Mouse (Mus musculus) MEL (cell line): Measurements from ENCODE around the gene Uqcc3. TPM values are rescaled to one million over a fixed set of nuclear protein-coding genes. Genes with fewer than 3 reads are reported as not detected.
A peak's percentile ranks its signal among the peaks of the same experiment; 100 is the strongest.

ENCODE experiments used
- DNase-seq: peaks from one replicate; pipeline ENCODE4 v3.0.0; 2011; ENCODE audit warnings: low read depth, low spot score
- H3K27ac ChIP-seq: 2 replicates; pipeline ENCODE4 v1.5.1; 2012; ENCODE audit warnings: low read depth, mild to moderate bottlenecking, control low read depth, low read length, moderate library complexity; ENCODE audit not compliant: control insufficient read depth
- H3K27me3 ChIP-seq, 2 experiments: fragments of 150-350 bp in 1 of 2; sonication (generic) in 1 of 2; 2 replicates each; pipeline ENCODE4 v1.6.1; 2012; ENCODE audit warnings: low read length in 2 of 2, mild to moderate bottlenecking in 2 of 2, improper control_type of control experiment in 1 of 2, moderate library complexity in 1 of 2; ENCODE audit not compliant: insufficient read depth in 2 of 2, control insufficient read depth in 1 of 2
- H3K36me3 ChIP-seq, 2 experiments: 2 replicates each; pipeline ENCODE4 v1.6.1; 2012 to 2014; ENCODE audit warnings: low read length in 2 of 2, improper control_type of control experiment in 1 of 2, inconsistent platforms in 1 of 2, mild to moderate bottlenecking in 1 of 2; ENCODE audit not compliant: insufficient read depth in 2 of 2, control insufficient read depth in 1 of 2
- H3K4me1 ChIP-seq, 2 experiments: fragments of 150-350 bp in 1 of 2; sonication (generic) in 1 of 2; 2 replicates each; pipeline ENCODE4 v1.6.1; 2012; ENCODE audit warnings: low read length in 2 of 2, improper control_type of control experiment in 1 of 2, mild to moderate bottlenecking in 1 of 2; ENCODE audit not compliant: insufficient read depth in 2 of 2, control insufficient read depth in 1 of 2
- H3K4me3 ChIP-seq, 2 experiments: fragments of 150-350 bp in 1 of 2; sonication (generic) in 1 of 2; 2 replicates each; pipeline ENCODE4 v1.5.1; 2012; ENCODE audit warnings: low read depth in 2 of 2, low read length in 2 of 2, mild to moderate bottlenecking in 2 of 2, moderate library complexity in 2 of 2, control low read depth in 1 of 2, improper control_type of control experiment in 1 of 2; ENCODE audit not compliant: control insufficient read depth in 1 of 2, insufficient read depth in 1 of 2
- H3K79me2 ChIP-seq: 2 replicates; pipeline ENCODE4 v1.6.1; 2012; ENCODE audit warnings: mild to moderate bottlenecking, low read length, moderate library complexity; ENCODE audit not compliant: control insufficient read depth, poor library complexity, insufficient read depth
- H3K9ac ChIP-seq: 2 replicates; pipeline ENCODE4 v1.6.1; 2012; ENCODE audit warnings: low read depth, mild to moderate bottlenecking, control low read depth, low read length, moderate library complexity; ENCODE audit not compliant: control insufficient read depth, poor library complexity, severe bottlenecking
- H3K9me3 ChIP-seq: fragments of 150-350 bp; sonication (generic); replicated peaks from 2 replicates; pipeline ENCODE4 v1.6.1; 2012; ENCODE audit warnings: mild to moderate bottlenecking, low read length, improper control_type of control experiment, moderate library complexity; ENCODE audit not compliant: insufficient read depth
- BHLHE40 ChIP-seq: IDR thresholded peaks from 2 replicates; pipeline ENCODE4 v1.6.1; 2012; ENCODE audit warnings: low read depth, mild to moderate bottlenecking, inconsistent platforms, low read length, improper control_type of control experiment, borderline replicate concordance
- CHD1 ChIP-seq: IDR thresholded peaks from 2 replicates; pipeline ENCODE4 v1.6.1; 2012; ENCODE audit warnings: low read depth, mild to moderate bottlenecking, inconsistent platforms, low read length, improper control_type of control experiment
- CHD2 ChIP-seq: IDR thresholded peaks from 2 replicates; pipeline ENCODE4 v1.6.1; 2011; ENCODE audit warnings: low read length, improper control_type of control experiment
- CTCF ChIP-seq, 3 experiments: IDR thresholded peaks in 2 of 3; conservative IDR thresholded peaks in 1 of 3; 2 replicates each; pipeline ENCODE4 v1.5.1; 2011 to 2012; ENCODE audit warnings: low read length in 3 of 3, low read depth in 2 of 3, mild to moderate bottlenecking in 2 of 3, improper control_type of control experiment in 1 of 3, inconsistent platforms in 1 of 3, mixed read lengths in 1 of 3, moderate library complexity in 1 of 3; ENCODE audit not compliant: control insufficient read depth in 1 of 3, insufficient read depth in 1 of 3, poor library complexity in 1 of 3, severe bottlenecking in 1 of 3
- E2F4 ChIP-seq: IDR thresholded peaks from 2 replicates; pipeline ENCODE4 v1.6.1; 2011; ENCODE audit warnings: low read depth, low read length, improper control_type of control experiment, borderline replicate concordance
- ELF1 ChIP-seq: IDR thresholded peaks from 2 replicates; pipeline ENCODE4 v1.6.1; 2014; ENCODE audit warnings: low read depth, mild to moderate bottlenecking, inconsistent platforms, low read length, improper control_type of control experiment, moderate library complexity
- EP300 ChIP-seq, 2 experiments: IDR thresholded peaks; 2 replicates each; pipeline ENCODE4 v1.6.1; 2011; ENCODE audit warnings: improper control_type of control experiment in 2 of 2, low read length in 2 of 2, low read depth in 1 of 2, mild to moderate bottlenecking in 1 of 2
- ETS1 ChIP-seq: IDR thresholded peaks from 2 replicates; pipeline ENCODE4 v1.6.1; 2012; ENCODE audit warnings: low read depth, mild to moderate bottlenecking, inconsistent platforms, low read length, improper control_type of control experiment, moderate library complexity
- GABPA ChIP-seq: IDR thresholded peaks from 2 replicates; pipeline ENCODE4 v1.6.1; 2012; ENCODE audit warnings: low read depth, mild to moderate bottlenecking, inconsistent platforms, low read length, improper control_type of control experiment, moderate library complexity
- GATA1 ChIP-seq: IDR thresholded peaks from 2 replicates; pipeline ENCODE4 v1.6.1; 2011; ENCODE audit warnings: low read depth, low read length, improper control_type of control experiment
- HCFC1 ChIP-seq: IDR thresholded peaks from 2 replicates; pipeline ENCODE4 v1.6.1; 2012; ENCODE audit warnings: low read depth, mild to moderate bottlenecking, inconsistent platforms, low read length, improper control_type of control experiment, moderate library complexity
- JUND ChIP-seq: IDR thresholded peaks from 2 replicates; pipeline ENCODE4 v1.6.1; 2011; ENCODE audit warnings: low read depth, mild to moderate bottlenecking, improper control_type of control experiment, low read length
- MAFK ChIP-seq: IDR thresholded peaks from 2 replicates; pipeline ENCODE4 v1.6.1; 2011; ENCODE audit warnings: low read depth, mild to moderate bottlenecking, low read length, improper control_type of control experiment, borderline replicate concordance
- MAX ChIP-seq: IDR thresholded peaks from 2 replicates; pipeline ENCODE4 v1.6.1; 2011; ENCODE audit warnings: low read length, improper control_type of control experiment
- MEF2A ChIP-seq: IDR thresholded peaks from 2 replicates; pipeline ENCODE4 v1.6.1; 2014; ENCODE audit warnings: low read depth, mild to moderate bottlenecking, inconsistent platforms, low read length, improper control_type of control experiment; ENCODE audit not compliant: poor library complexity, insufficient replicate concordance, severe bottlenecking; ENCODE audit errors: extremely low read depth
- MXI1 ChIP-seq: IDR thresholded peaks from 2 replicates; pipeline ENCODE4 v1.6.1; 2011; ENCODE audit warnings: mild to moderate bottlenecking, low read depth, low read length, improper control_type of control experiment
- MYB ChIP-seq: IDR thresholded peaks from 2 replicates; pipeline ENCODE4 v1.6.1; 2011; ENCODE audit warnings: mild to moderate bottlenecking, low read depth, low read length, improper control_type of control experiment
- MYC ChIP-seq: IDR thresholded peaks from 2 replicates; pipeline ENCODE4 v1.6.1; 2011; ENCODE audit warnings: low read depth, mild to moderate bottlenecking, low read length, improper control_type of control experiment, moderate library complexity
- NELFE ChIP-seq: IDR thresholded peaks from 2 replicates; pipeline ENCODE4 v1.6.1; 2011; ENCODE audit warnings: low read depth, low read length, improper control_type of control experiment
- NRF1 ChIP-seq: IDR thresholded peaks from 2 replicates; pipeline ENCODE4 v1.6.1; 2014; ENCODE audit warnings: low read depth, mild to moderate bottlenecking, inconsistent platforms, low read length, improper control_type of control experiment, moderate library complexity; ENCODE audit not compliant: poor library complexity, insufficient read depth, severe bottlenecking
- POLR2A ChIP-seq, 2 experiments: IDR thresholded peaks; 2 replicates each; pipeline ENCODE4 v1.6.1; 2011 to 2012; ENCODE audit warnings: low read length in 2 of 2, mild to moderate bottlenecking in 2 of 2, control low read depth in 1 of 2, improper control_type of control experiment in 1 of 2, low read depth in 1 of 2, moderate library complexity in 1 of 2; ENCODE audit not compliant: control insufficient read depth in 1 of 2, insufficient read depth in 1 of 2, poor library complexity in 1 of 2
- POLR2AphosphoS2 ChIP-seq: IDR thresholded peaks from 2 replicates; pipeline ENCODE4 v1.6.1; 2011; ENCODE audit warnings: low read length, improper control_type of control experiment
- RAD21 ChIP-seq: IDR thresholded peaks from 2 replicates; pipeline ENCODE4 v1.6.1; 2011; ENCODE audit warnings: mild to moderate bottlenecking, low read depth, low read length, improper control_type of control experiment
- SIN3A ChIP-seq: IDR thresholded peaks from 2 replicates; pipeline ENCODE4 v1.6.1; 2012; ENCODE audit warnings: low read length, improper control_type of control experiment, inconsistent platforms
- SMC3 ChIP-seq: IDR thresholded peaks from 2 replicates; pipeline ENCODE4 v1.6.1; 2011; ENCODE audit warnings: low read depth, low read length, improper control_type of control experiment
- TAL1 ChIP-seq: IDR thresholded peaks from 2 replicates; pipeline ENCODE4 v1.6.1; 2012; ENCODE audit warnings: mild to moderate bottlenecking, inconsistent platforms, low read length, moderate library complexity, mixed read lengths
- TBP ChIP-seq: IDR thresholded peaks from 2 replicates; pipeline ENCODE4 v1.8.0; 2011; ENCODE audit warnings: low read depth, low read length, improper control_type of control experiment
- TCF12 ChIP-seq: IDR thresholded peaks from 2 replicates; pipeline ENCODE4 v1.6.1; 2014; ENCODE audit warnings: low read depth, mild to moderate bottlenecking, inconsistent platforms, low read length, improper control_type of control experiment, moderate library complexity
- UBTF ChIP-seq: IDR thresholded peaks from 2 replicates; pipeline ENCODE4 v1.6.1; 2012; ENCODE audit warnings: low read depth, mild to moderate bottlenecking, inconsistent platforms, low read length, improper control_type of control experiment, moderate library complexity, borderline replicate concordance; ENCODE audit not compliant: insufficient read depth
- USF1 ChIP-seq: IDR thresholded peaks from 2 replicates; pipeline ENCODE4 v1.6.1; 2014; ENCODE audit warnings: low read depth, mild to moderate bottlenecking, inconsistent platforms, low read length, improper control_type of control experiment, moderate library complexity
- USF2 ChIP-seq, 2 experiments: IDR thresholded peaks; 2 replicates each; pipeline ENCODE4 v1.6.1; 2011 to 2012; ENCODE audit warnings: improper control_type of control experiment in 2 of 2, low read length in 2 of 2, borderline replicate concordance in 1 of 2, inconsistent platforms in 1 of 2, low read depth in 1 of 2, mild to moderate bottlenecking in 1 of 2; ENCODE audit not compliant: insufficient read depth in 1 of 2
- ZC3H11A ChIP-seq: IDR thresholded peaks from 2 replicates; pipeline ENCODE4 v1.6.1; 2012; ENCODE audit warnings: low read depth, mild to moderate bottlenecking, inconsistent platforms, low read length, improper control_type of control experiment
- ZMIZ1 ChIP-seq: IDR thresholded peaks from 2 replicates; pipeline ENCODE4 v1.6.1; 2012; ENCODE audit warnings: low read depth, mild to moderate bottlenecking, inconsistent platforms, low read length, improper control_type of control experiment, moderate library complexity
- ZNF384 ChIP-seq: IDR thresholded peaks from 2 replicates; pipeline ENCODE4 v1.6.1; 2012; ENCODE audit warnings: low read depth, mild to moderate bottlenecking, inconsistent platforms, low read length, improper control_type of control experiment
- polyA plus RNA-seq, 2 experiments: library from polyadenylated mRNA; stranded (reverse) in 1 of 2; unstranded in 1 of 2; fragments of >175 nt in 1 of 2; fragments of >200 nt in 1 of 2; gene quantifications; 2 replicates each; pipeline versions ENCODE4 v1.2.1 to v1.2.4; 2012; ENCODE audit warnings: low replicate concordance in 2 of 2, low read depth in 1 of 2; ENCODE audit not compliant: insufficient read length in 2 of 2, insufficient read depth in 1 of 2, missing spikeins in 1 of 2
- total RNA-seq: library from RNA; depleted of rRNA; stranded (reverse); fragments of 300-350 nt; gene quantifications from 2 replicates; pipeline ENCODE4 v1.2.3, GENCODE M21; 2012

Gene Uqcc3
- total and polyA plus RNA-seq, 3 experiments: 49.4 to 55.0 TPM; not detected in 1

DNA sequence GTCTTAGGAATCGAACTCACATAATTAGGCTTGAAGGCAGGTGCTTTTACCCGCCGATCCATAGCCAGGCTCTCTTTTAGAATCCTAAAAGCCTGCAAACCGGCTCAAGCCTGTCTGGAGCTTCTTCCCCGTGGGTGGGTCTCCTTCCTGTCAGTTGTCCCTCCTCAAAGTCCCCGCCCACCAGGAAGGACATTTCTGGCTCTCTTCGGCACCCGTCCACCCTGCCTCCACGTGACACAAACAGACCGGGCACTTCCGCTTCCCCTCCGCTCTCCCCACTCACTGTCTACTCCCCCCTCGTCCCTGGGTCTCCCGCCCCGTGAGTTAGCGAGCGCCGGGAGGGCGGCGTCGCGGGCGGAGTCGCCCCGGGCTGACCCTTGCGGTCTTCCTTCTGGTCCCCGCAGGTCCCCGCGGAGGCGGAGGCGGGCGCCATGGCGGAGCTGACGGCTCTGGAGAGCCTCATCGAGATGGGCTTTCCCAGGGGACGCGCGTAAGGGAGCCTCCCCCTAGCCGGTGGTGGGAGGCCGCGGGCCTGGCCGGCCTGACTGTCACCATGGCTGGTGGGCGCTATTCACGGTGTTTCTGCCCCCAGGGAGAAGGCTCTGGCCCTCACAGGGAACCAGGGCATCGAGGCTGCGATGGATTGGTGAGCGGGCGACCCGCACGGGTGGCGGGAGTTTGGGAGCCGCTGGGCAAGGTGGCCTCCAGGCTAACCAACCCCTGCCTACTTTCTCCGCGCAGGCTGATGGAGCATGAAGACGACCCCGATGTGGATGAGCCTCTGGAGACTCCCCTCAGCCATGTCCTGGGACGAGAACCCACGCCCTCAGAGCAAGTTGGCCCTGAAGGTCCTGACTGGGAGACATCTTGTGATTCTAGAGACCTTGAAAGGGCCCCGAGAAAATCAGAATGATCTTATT lies 9.2 kb downstream of the Uqcc3 start, which contains the start of gene Ubxn1:
Gene Ubxn1 (plus strand): TSS at position 230 of the 920 bp plus-strand sequence.
- Histone ChIP-seq H3K4me3 (peak within 1 kb of the TSS; percentile 73 to 94), H3K79me2 (peaks cover 15% of the 10 kb centered on the region), H3K27ac (peak within 1 kb of the TSS; percentile 74), H3K4me1 (peaks cover 10 to 21% of the 10 kb centered on the region in 2 experiments; a peak in 3 of 4 replicates), H3K9me3 (no peaks in the 10 kb centered on the region), H3K27me3 (no peaks in the 10 kb centered on the region), H3K9ac (peak within 1 kb of the TSS; percentile 98), H3K36me3 (peaks cover 8 to 26% of the 10 kb centered on the region in 2 experiments)
- DNase-seq: peak; percentile 99
- TF ChIP-seq NRF1: 0 out of 2 replicates have a peak, but pooled peaks have one; percentile 37
- TF ChIP-seq NELFE: peak; percentile 75
- 0 out of 2 replicates have a peak, but pooled peaks have one; percentile 53 for TF ChIP-seq ZMIZ1
- peak; percentile 62; the same call in 1 of the 2 replicates for TF ChIP-seq MEF2A
- TF ChIP-seq HCFC1: peak; percentile 99
- peak; percentile 92 for TF ChIP-seq MXI1
- peak; percentile 99 for TF ChIP-seq MAX
- TF ChIP-seq CHD2: no peak
- peak; percentile 3; the same call in 1 of the 2 replicates for TF ChIP-seq ZNF384
- TF ChIP-seq ELF1: peak; percentile 98
- TF ChIP-seq SMC3: no peak
- peak; percentile 67 to 89; a peak in 3 of 4 replicates for TF ChIP-seq POLR2A (IDR thresholded peaks at IDR 0.05; ENCODE audit: control insufficient read depth in 1 of 2, insufficient read depth in 1 of 2, low read depth in 1 of 2, low read length in 2 of 2, poor library complexity in 1 of 2)
- peak; percentile 67 for TF ChIP-seq TCF12
- TF ChIP-seq BHLHE40: peak; percentile 76; the same call in 1 of the 2 replicates
- no peak for TF ChIP-seq CHD1
- TF ChIP-seq TBP: peak; percentile 64; the same call in 1 of the 2 replicates
- TF ChIP-seq RAD21: no peak
- TF ChIP-seq E2F4: peak; percentile 39; the same call in 1 of the 2 replicates
- TF ChIP-seq USF2 (IDR thresholded peaks at IDR 0.05; ENCODE audit: borderline replicate concordance in 1 of 2, insufficient read depth in 1 of 2, low read depth in 1 of 2, low read length in 2 of 2): peak; percentile 88 to 96
- peak in 1 of 2 experiments; percentile 59; a peak in 2 of 4 replicates for TF ChIP-seq EP300 (IDR thresholded peaks at IDR 0.05; ENCODE audit: low read depth in 1 of 2, low read length in 2 of 2)
- TF ChIP-seq USF1: peak; percentile 100
- TF ChIP-seq GABPA: no peak
- TF ChIP-seq ZC3H11A: no peak
- TF ChIP-seq UBTF: no peak
- no peak for TF ChIP-seq CTCF (IDR thresholded peaks at IDR 0.05 in 2 of 3, conservative IDR thresholded peaks at IDR 0.05 in 1 of 3; ENCODE audit: control insufficient read depth in 1 of 3, insufficient read depth in 1 of 3, low read depth in 2 of 3, low read length in 3 of 3, poor library complexity in 1 of 3, severe bottlenecking in 1 of 3)
- TF ChIP-seq GATA1: no peak
- no peak for TF ChIP-seq MAFK
- TF ChIP-seq TAL1: no peak
- TF ChIP-seq JUND: no peak
- peak; percentile 63; the same call in 1 of the 2 replicates for TF ChIP-seq ETS1
- peak; percentile 99 for TF ChIP-seq SIN3A
- TF ChIP-seq MYC: peak; percentile 83
- peak; percentile 38; the same call in 1 of the 2 replicates for TF ChIP-seq MYB
- peak; percentile 65; the same call in 1 of the 2 replicates for TF ChIP-seq POLR2AphosphoS2
